Mouse (Mus musculus) embryonic facial prominence, embryonic 13.5 days (tissue): ENCODE results near the gene Slc31a1. TPM values are rescaled to one million over a fixed set of nuclear protein-coding genes. Genes with fewer than 3 reads are reported as not detected.

Experiments
- ATAC-seq: fragments of 200-750 bp; cut with Nextera tagmentation; 2 replicates; pipeline ENCODE4 v1.8.0; 2017; ENCODE audit warnings: low read depth; ENCODE audit not compliant: insufficient number of reproducible peaks, insufficient read depth, low FRiP score, low TSS enrichment
- H3K27ac ChIP-seq: fragments of 300-500 bp; sonication (generic); 2 replicates; pipeline ENCODE4 v1.5.1; 2015; ENCODE audit warnings: moderate library complexity, mild to moderate bottlenecking, inconsistent platforms
- H3K27me3 ChIP-seq: fragments of 300-500 bp; sonication (generic); 2 replicates; pipeline ENCODE4 v1.6.1; 2015; ENCODE audit warnings: mild to moderate bottlenecking, inconsistent platforms
- H3K36me3 ChIP-seq: fragments of 300-500 bp; sonication (generic); 2 replicates; pipeline ENCODE4 v1.6.1; 2015; ENCODE audit warnings: mild to moderate bottlenecking, inconsistent platforms
- H3K4me1 ChIP-seq: fragments of 300-500 bp; sonication (generic); 2 replicates; pipeline ENCODE4 v1.6.1; 2015; ENCODE audit warnings: inconsistent platforms
- H3K4me2 ChIP-seq: fragments of 300-500 bp; sonication (generic); 2 replicates; pipeline ENCODE4 v1.6.1; 2015; ENCODE audit warnings: moderate library complexity, mild to moderate bottlenecking, inconsistent platforms
- H3K4me3 ChIP-seq: fragments of 300-500 bp; sonication (generic); 2 replicates; pipeline ENCODE4 v1.5.1; 2015; ENCODE audit warnings: mild to moderate bottlenecking, inconsistent platforms
- H3K9ac ChIP-seq: fragments of 300-500 bp; sonication (generic); 2 replicates; pipeline ENCODE4 v1.6.1; 2015; ENCODE audit warnings: mild to moderate bottlenecking, inconsistent platforms
- H3K9me3 ChIP-seq: fragments of 300-500 bp; sonication (generic); 2 replicates; pipeline ENCODE4 v1.6.1; 2016; ENCODE audit warnings: inconsistent platforms
- WGBS: fragments of 180-500 bp; shearing (Covaris S2); methylation state at CpG from one replicate; pipeline ENCODE4 v1.1.7; 2015; ENCODE audit warnings: mixed read lengths; 5-methylcytosine and 5-hydroxymethylcytosine counted together
- polyA plus RNA-seq: library from polyadenylated mRNA; unstranded; fragments of >200 nt; fragmentation: Nextera tagmentation; extraction: Ambion mirVana; gene quantifications from 2 replicates; pipeline ENCODE4 v1.2.1, GENCODE M21; 2015

Gene Slc31a1
- polyA plus RNA-seq, 1 experiment from 2014 or later, result 42.8 TPM

- H3K4me1 ChIP-seq, result no peaks in the 10 kb centered on the region
- no peak overlapping the region for H3K4me2 ChIP-seq
- no peak overlapping the region for H3K9ac ChIP-seq
- no peak overlapping the region for H3K27ac ChIP-seq
- no peak overlapping the region for H3K4me3 ChIP-seq
- no peaks in the 10 kb centered on the region for H3K27me3 ChIP-seq
- no peaks in the 10 kb centered on the region for H3K36me3 ChIP-seq
- WGBS, result 86% methylated on average over 3 of the region's 3 CpGs
- H3K9me3 ChIP-seq, result no peaks in the 10 kb centered on the region
- ATAC-seq, result no peak
These were observed 76.8 kb downstream of the Slc31a1 start for GRCm38 (mm10) chr4:62437256-62437778.

- H3K4me1 ChIP-seq, result no peaks in the 10 kb centered on the region
- no peak overlapping the region for H3K4me3 ChIP-seq
- no peak overlapping the region for H3K4me2 ChIP-seq
- no peak for ATAC-seq
- H3K9ac ChIP-seq, result no peak overlapping the region
- 77% methylated on average over 7 of the region's 7 CpGs for WGBS
- H3K27ac ChIP-seq, result no peak overlapping the region
- no peaks in the 10 kb centered on the region for H3K36me3 ChIP-seq
- H3K9me3 ChIP-seq, result no peaks in the 10 kb centered on the region
- H3K27me3 ChIP-seq, result no peaks in the 10 kb centered on the region
These were observed 77.3 kb downstream of the Slc31a1 start for GRCm38 (mm10) chr4:62437871-62438270.

- whole genome bisulfite sequencing, result 66% methylated on average over 4 of the region's 4 CpGs
- Histone ChIP-seq H3K36me3 (no peaks in the 10 kb centered on the region), H3K4me1 (no peaks in the 10 kb centered on the region), H3K9me3 (no peaks in the 10 kb centered on the region), H3K27me3 (no peaks in the 10 kb centered on the region), H3K4me3 (no peak overlapping the region), H3K27ac (no peak overlapping the region), H3K9ac (no peak overlapping the region), H3K4me2 (no peak overlapping the region)
- no peak for ATAC-seq
These were observed 79.3 kb downstream of the Slc31a1 start for GRCm38 (mm10) chr4:62439793-62440192.

GRCm38 (mm10) chr4:62440544-62440943 is 80.0 kb downstream of the Slc31a1 start:
- no peak overlapping the region for H3K27ac ChIP-seq

GRCm38 (mm10) chr4:62440986-62441385 is 80.5 kb downstream of the Slc31a1 start:
- Histone ChIP-seq H3K27ac (no peak overlapping the region), H3K9ac (no peak overlapping the region), H3K4me3 (no peak overlapping the region), H3K9me3 (no peaks in the 10 kb centered on the region), H3K27me3 (no peaks in the 10 kb centered on the region), H3K36me3 (no peaks in the 10 kb centered on the region), H3K4me1 (no peaks in the 10 kb centered on the region), H3K4me2 (no peak overlapping the region)
- no peak for ATAC-seq
- 58% methylated on average over 4 of the region's 4 CpGs for WGBS

More at GRCm38 (mm10) chr4:62440544-62440943, 80.0 kb downstream of the Slc31a1 start:
- WGBS, result 74% methylated on average over 4 of the region's 4 CpGs
- Histone ChIP-seq H3K4me3 (no peak overlapping the region), H3K4me1 (no peaks in the 10 kb centered on the region), H3K9me3 (no peaks in the 10 kb centered on the region), H3K36me3 (no peaks in the 10 kb centered on the region), H3K4me2 (no peak overlapping the region), H3K9ac (no peak overlapping the region), H3K27me3 (no peaks in the 10 kb centered on the region)
- no peak for ATAC-seq

Other genes starting within 250 kb of the Slc31a1 start
- gene Mup21, start 209.9 kb upstream of the Slc31a1 start, polyA plus RNA-seq, result not detected in 2 replicates
- 11.8 and 15.0 TPM in 2 replicates for gene Zfp37, start 129.7 kb upstream of the Slc31a1 start, polyA plus RNA-seq
- 19.0 and 20.2 TPM in 2 replicates for gene Slc31a2, start 98.2 kb upstream of the Slc31a1 start, polyA plus RNA-seq
- 25.5 and 30.0 TPM in 2 replicates for gene Fkbp15, start 179 bp upstream of the Slc31a1 start, polyA plus RNA-seq
- gene Cdc26, start 47.9 kb downstream of the Slc31a1 start, polyA plus RNA-seq, result 203 and 210 TPM in 2 replicates
- gene Prpf4, start 48.1 kb downstream of the Slc31a1 start, polyA plus RNA-seq, result 25.5 and 26.4 TPM in 2 replicates
- not detected in 2 replicates for gene Rnf183, start 74.5 kb downstream of the Slc31a1 start, polyA plus RNA-seq
- 7.6 and 8.0 TPM in 2 replicates for gene Wdr31, start 110.2 kb downstream of the Slc31a1 start, polyA plus RNA-seq
- gene Bspry, start 119.3 kb downstream of the Slc31a1 start, polyA plus RNA-seq, result 5.4 and 5.5 TPM in 2 replicates
- 11.2 and 11.7 TPM in 2 replicates for gene Hdhd3, start 142.7 kb downstream of the Slc31a1 start, polyA plus RNA-seq
- gene Alad, start 159.2 kb downstream of the Slc31a1 start, polyA plus RNA-seq, result 67.5 and 69.8 TPM in 2 replicates
- gene Pole3, start 164.3 kb downstream of the Slc31a1 start, polyA plus RNA-seq, result 94.5 and 99.0 TPM in 2 replicates
- gene 4933430I17Rik, start 164.6 kb downstream of the Slc31a1 start, polyA plus RNA-seq, result 0.39 and 0.49 TPM in 2 replicates
- 50.8 and 53.2 TPM in 2 replicates for gene Rgs3, start 199.1 kb downstream of the Slc31a1 start, polyA plus RNA-seq